Mouse (Mus musculus): Measurements from ENCODE around the gene Gan.

GRCm38 (mm10) chr8:117148520-117148919, 9.4 kb upstream of the Gan start:
- TF ChIP-seq CTCF (IDR thresholded peaks at IDR 0.05; ENCODE audit: borderline replicate concordance, insufficient read depth, low read depth, low read length) (0 out of 2 replicates have a peak, but pooled peaks have one; percentile 13), POLR2A (IDR thresholded peaks at IDR 0.05; ENCODE audit: borderline replicate concordance, insufficient read depth, low read length) (no peak)
